Comparison of ENCODE assay signal across 25 mouse cellular contexts in the genomic region with DNA sequence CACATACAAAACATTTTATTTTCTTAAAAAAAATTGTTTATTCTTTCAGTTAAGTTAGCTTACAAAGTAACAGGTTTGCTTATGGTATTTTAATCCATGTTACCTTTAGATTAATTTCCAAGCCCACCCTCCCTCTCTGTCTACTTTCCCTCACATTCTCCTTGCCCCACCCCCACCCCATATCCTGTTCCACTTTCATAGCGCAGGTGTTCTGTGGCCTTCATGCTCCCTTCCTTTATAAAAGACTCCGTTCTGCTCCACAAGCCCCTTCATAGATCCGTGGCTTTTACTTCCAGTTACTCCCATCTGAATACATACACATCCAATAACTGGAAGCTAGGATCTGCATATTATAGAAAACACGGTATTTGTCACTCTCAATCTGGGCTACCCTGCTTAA.
"Had no signal": no experiment of that assay in that cellular context is flagged by ENCODE, and none has a peak within 500 bp of the region (broad histone marks: within the 10 kb centered on the region; RNA-seq: fewer than 3 reads in every experiment).

No protein-coding gene starts in this region.

- H3K9me3 ChIP-seq: heart, embryonic 13.5 days; heart, embryonic 15.5 days; hindbrain, embryonic 12.5 days; intestine, embryonic 15.5 days; limb, embryonic 13.5 days; limb, embryonic 15.5 days; liver, embryonic 12.5 days had no signal

- ATAC-seq: hindbrain, embryonic 16.5 days; inflammation-experienced regulatory T-cells, adult 6 months; intestine, embryonic 15.5 days; intestine, postnatal 0 days; liver, embryonic 12.5 days had no signal

- H3K9ac ChIP-seq: heart, embryonic 13.5 days; heart, embryonic 15.5 days; hindbrain, embryonic 12.5 days; hindbrain, embryonic 14.5 days; intestine, embryonic 15.5 days; limb, embryonic 13.5 days; limb, embryonic 15.5 days; liver, embryonic 12.5 days; liver, embryonic 14.5 days had no signal

- H3K4me3 ChIP-seq: heart, embryonic 13.5 days; heart, embryonic 15.5 days; hindbrain, embryonic 12.5 days; intestine, embryonic 15.5 days; layer of hippocampus, adult 2 months; limb, embryonic 13.5 days; limb, embryonic 15.5 days; liver, embryonic 12.5 days had no signal

- H3K27ac ChIP-seq: heart, embryonic 13.5 days; heart, embryonic 15.5 days; hindbrain, embryonic 12.5 days; hindbrain, embryonic 14.5 days; intestine, embryonic 15.5 days; layer of hippocampus, adult 2 months; limb, embryonic 13.5 days; limb, embryonic 15.5 days; liver, embryonic 12.5 days; liver, embryonic 14.5 days had no signal

- H3K4me2 ChIP-seq: heart, embryonic 11.5 days; heart, embryonic 13.5 days; heart, embryonic 15.5 days; hindbrain, embryonic 12.5 days; hindbrain, embryonic 14.5 days; intestine, embryonic 15.5 days; limb, embryonic 13.5 days; limb, embryonic 15.5 days; liver, embryonic 12.5 days had no signal

- H3K4me1 ChIP-seq: heart, embryonic 13.5 days; heart, embryonic 15.5 days; hindbrain, embryonic 12.5 days; intestine, embryonic 15.5 days; limb, embryonic 15.5 days had no signal

- H3K27me3 ChIP-seq: heart, embryonic 13.5 days; heart, embryonic 15.5 days; hindbrain, embryonic 12.5 days; intestine, embryonic 15.5 days; limb, embryonic 13.5 days; limb, embryonic 15.5 days; liver, embryonic 12.5 days had no signal

- H3K36me3 ChIP-seq: heart, embryonic 13.5 days; heart, embryonic 15.5 days; hindbrain, embryonic 12.5 days; intestine, embryonic 15.5 days; limb, embryonic 13.5 days; limb, embryonic 15.5 days; liver, embryonic 12.5 days had no signal

- DNase-seq: gastrocnemius, postnatal 14 days; gastrocnemius, postnatal 36 days; heart, adult 18-20 months; heart, postnatal 14 days; heart, postnatal 36 days; kidney, adult 18-20 months; kidney, adult 8-10 months; kidney, postnatal 10 days; kidney, postnatal 25 days; kidney, postnatal 4 days; left cerebral cortex, postnatal 4 days had no signal
